Mouse (Mus musculus): ENCODE data around the gene Ifit3b. TPM values are rescaled to one million over a fixed set of nuclear protein-coding genes. Genes with fewer than 3 reads are reported as not detected.

Ifit3b gene
- total and polyA plus RNA-seq, 3 experiments: not detected

- in situ Hi-C loops (cut with MboI; ENCODE audit: low pct_ligation_motif_present, low pct_unique_long_range_greater_than_20kb, low sequenced_read_pairs) (no loop called here), dilution Hi-C loops (cut with MboI; ENCODE audit: extremely low pct_ligation_motif_present, extremely low pct_unique_long_range_greater_than_20kb, low sequenced_read_pairs) (no loop called here)
- no peaks in the 10 kb centered on the region for H3K36me3 ChIP-seq (replicated peaks in 1 of 2; ENCODE audit: control insufficient read depth in 1 of 2, insufficient read depth in 1 of 2, low read length in 1 of 2)
- DNase-seq (ENCODE audit: extremely low read depth): no peak
- TF ChIP-seq ZNF384 (IDR thresholded peaks at IDR 0.05; ENCODE audit: low read depth, low read length): no peak
- TF ChIP-seq GABPA (IDR thresholded peaks at IDR 0.05; ENCODE audit: insufficient replicate concordance, low read depth, low read length): no peak
- TF ChIP-seq KAT2A (IDR thresholded peaks at IDR 0.05; ENCODE audit: insufficient replicate concordance, low read length): no peak
- TF ChIP-seq BHLHE40 (IDR thresholded peaks at IDR 0.05; ENCODE audit: low read depth, low read length): no peak
- no peak for TF ChIP-seq JUND (conservative IDR thresholded peaks at IDR 0.05; ENCODE audit: low read depth, low read length)
- TF ChIP-seq ZKSCAN1 (IDR thresholded peaks at IDR 0.05; ENCODE audit: borderline replicate concordance, low read depth, low read length): no peak
- TF ChIP-seq POLR2AphosphoS2 (IDR thresholded peaks at IDR 0.05; ENCODE audit: low read depth, low read length): no peak
- TF ChIP-seq SMC3 (IDR thresholded peaks at IDR 0.05; ENCODE audit: low read depth, low read length): no peak
- TF ChIP-seq TBP (conservative IDR thresholded peaks at IDR 0.05; ENCODE audit: low read depth, low read length): no peak
- TF ChIP-seq CTCF (conservative IDR thresholded peaks at IDR 0.05 in 1 of 2, IDR thresholded peaks at IDR 0.05 in 1 of 2; ENCODE audit: low read depth in 2 of 2, low read length in 2 of 2): no peak
- TF ChIP-seq MAFK (IDR thresholded peaks at IDR 0.05; ENCODE audit: insufficient replicate concordance, low read length): no peak
- no peak overlapping the region for H3K9ac ChIP-seq (ENCODE audit: insufficient read depth, low read depth)
- no peaks in the 10 kb centered on the region for H3K79me2 ChIP-seq (replicated peaks; ENCODE audit: control insufficient read depth, extremely low read depth, insufficient read depth, poor library complexity, severe bottlenecking)
- no peak overlapping the region for H3K4me2 ChIP-seq (ENCODE audit: insufficient read depth, low read depth, poor library complexity, severe bottlenecking)
- H3K4me1 ChIP-seq (ENCODE audit: control insufficient read depth in 1 of 2, insufficient read depth in 2 of 2): peaks cover 0 to 28% of the 10 kb centered on the region in 2 experiments; a peak in 2 of 4 replicates
- no peak overlapping the region for H3K4me3 ChIP-seq (replicated peaks in 1 of 3; ENCODE audit: low read depth in 2 of 3, low read length in 2 of 3, poor library complexity in 1 of 3)
- H3K27ac ChIP-seq (ENCODE audit: insufficient read depth, low read depth): no peak overlapping the region
- no peaks in the 10 kb centered on the region for H3K9me3 ChIP-seq (replicated peaks; ENCODE audit: low read length)
- H3K27me3 ChIP-seq (replicated peaks): no peaks in the 10 kb centered on the region
Observed at GRCm38 (mm10) chr19:34566178-34566784, 41.5 kb upstream of the Ifit3b start.

DNA sequence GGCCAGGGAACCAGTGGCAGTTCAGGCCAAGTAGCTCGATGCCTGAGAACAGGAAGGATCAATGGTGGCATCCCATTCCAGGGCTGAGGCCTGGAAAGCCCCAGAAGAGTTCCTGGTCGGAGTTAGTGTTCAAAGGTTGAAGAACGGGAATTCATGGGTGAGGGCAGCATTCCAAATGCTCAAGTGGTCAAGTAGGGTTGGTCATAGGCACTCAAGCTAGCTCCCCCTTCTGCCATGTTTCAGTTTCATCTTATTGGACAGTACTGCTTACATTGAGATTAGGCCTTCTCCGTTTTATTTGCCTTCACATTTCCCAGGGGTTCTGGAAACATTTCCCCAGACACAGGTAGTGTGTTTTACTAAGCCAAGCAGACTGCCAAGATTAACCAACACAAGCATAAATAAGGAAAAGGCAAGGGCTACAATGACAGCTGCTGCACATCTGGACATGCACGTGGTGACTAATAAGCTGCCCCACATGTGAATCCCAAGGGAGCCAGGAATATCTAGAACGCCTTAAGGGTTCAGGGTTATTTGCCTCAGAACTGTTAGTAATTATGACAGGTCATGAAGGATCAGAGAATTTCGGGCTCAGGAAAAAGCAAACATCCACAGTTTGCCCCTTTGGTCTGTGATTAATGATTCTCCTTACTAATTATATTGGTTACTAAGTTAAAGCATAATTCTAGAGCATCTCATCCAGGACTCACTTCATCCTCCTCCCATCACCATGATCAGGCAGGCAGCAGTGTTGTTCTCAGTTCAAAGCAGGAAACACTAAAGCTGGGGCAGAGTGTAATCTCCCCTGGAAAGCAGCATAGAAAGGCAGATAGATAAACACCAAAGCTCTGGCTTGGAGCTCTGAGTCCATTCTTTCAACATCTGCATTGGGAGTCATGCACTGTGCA, 38.5 kb upstream of the Ifit3b start:
- Histone ChIP-seq H3K9ac (ENCODE audit: insufficient read depth, low read depth) (no peak overlapping the region), H3K27me3 (replicated peaks) (no peaks in the 10 kb centered on the region), H3K4me1 (ENCODE audit: control insufficient read depth in 1 of 2, insufficient read depth in 2 of 2) (peaks cover 0 to 24% of the 10 kb centered on the region in 2 experiments; a peak in 2 of 4 replicates), H3K36me3 (replicated peaks in 1 of 2; ENCODE audit: control insufficient read depth in 1 of 2, insufficient read depth in 1 of 2, low read length in 1 of 2) (peaks cover 0 to 17% of the 10 kb centered on the region in 2 experiments), H3K9me3 (replicated peaks; ENCODE audit: low read length) (no peaks in the 10 kb centered on the region), H3K4me2 (ENCODE audit: insufficient read depth, low read depth, poor library complexity, severe bottlenecking) (no peak overlapping the region), H3K27ac (ENCODE audit: insufficient read depth, low read depth) (no peak overlapping the region), H3K4me3 (replicated peaks in 1 of 3; ENCODE audit: low read depth in 2 of 3, low read length in 2 of 3, poor library complexity in 1 of 3) (no peak overlapping the region), H3K79me2 (replicated peaks; ENCODE audit: control insufficient read depth, extremely low read depth, insufficient read depth, poor library complexity, severe bottlenecking) (no peaks in the 10 kb centered on the region)
- no peak for DNase-seq (ENCODE audit: extremely low read depth)
- no peak for TF ChIP-seq HCFC1 (IDR thresholded peaks at IDR 0.05; ENCODE audit: low read depth, low read length)
- TF ChIP-seq NRF1 (IDR thresholded peaks at IDR 0.05; ENCODE audit: low read depth, low read length): no peak
- no peak for TF ChIP-seq MAFK (IDR thresholded peaks at IDR 0.05; ENCODE audit: insufficient replicate concordance, low read length)
- TF ChIP-seq ZC3H11A (IDR thresholded peaks at IDR 0.05; ENCODE audit: low read depth, low read length): no peak
- no peak for TF ChIP-seq E2F4 (IDR thresholded peaks at IDR 0.05; ENCODE audit: insufficient replicate concordance, low read depth, low read length)
- no peak for TF ChIP-seq MXI1 (IDR thresholded peaks at IDR 0.05; ENCODE audit: low read depth, low read length)
- no peak for TF ChIP-seq SMC3 (IDR thresholded peaks at IDR 0.05; ENCODE audit: low read depth, low read length)
- no peak for TF ChIP-seq GABPA (IDR thresholded peaks at IDR 0.05; ENCODE audit: insufficient replicate concordance, low read depth, low read length)
- no peak for TF ChIP-seq ETS1 (conservative IDR thresholded peaks at IDR 0.05; ENCODE audit: low read depth, low read length)
- no peak for TF ChIP-seq CHD1 (IDR thresholded peaks at IDR 0.05; ENCODE audit: low read depth, low read length)
- dilution Hi-C loops (cut with MboI; ENCODE audit: extremely low pct_ligation_motif_present, extremely low pct_unique_long_range_greater_than_20kb, low sequenced_read_pairs): no loop called here
- in situ Hi-C loops (cut with MboI; ENCODE audit: low pct_ligation_motif_present, low pct_unique_long_range_greater_than_20kb, low sequenced_read_pairs): no loop called here

Measured in CH12.LX (cell line).